Mouse (Mus musculus): ENCODE data around the gene Tpsb2. TPM values are rescaled to one million over a fixed set of nuclear protein-coding genes. Genes with fewer than 3 reads are reported as not detected.

Gene Tpsb2
- polyA plus RNA-seq, 1 experiment from 2014 or later, result 1.4 TPM

Other genes with a start within 250 kb of the Tpsb2 start
- gene Ptx4, start 245.5 kb upstream of the Tpsb2 start, polyA plus RNA-seq (2014; fragmentation: Nextera tagmentation; extraction: Ambion mirVana), result 0.16 and 0.28 TPM in 2 replicates
- 19.7 and 20.4 TPM in 2 replicates for gene Clcn7, start 232.9 kb upstream of the Tpsb2 start, polyA plus RNA-seq (2014; fragmentation: Nextera tagmentation; extraction: Ambion mirVana)
- 0.41 and 0.43 TPM in 2 replicates for gene Ccdc154, start 203.8 kb upstream of the Tpsb2 start, polyA plus RNA-seq (2014; fragmentation: Nextera tagmentation; extraction: Ambion mirVana)
- gene Gm38655, start 190.8 kb upstream of the Tpsb2 start, polyA plus RNA-seq (2014; fragmentation: Nextera tagmentation; extraction: Ambion mirVana), result 3.3 and 4.2 TPM in 2 replicates
- 31.5 and 32.4 TPM in 2 replicates for gene BC003965, start 181.8 kb upstream of the Tpsb2 start, polyA plus RNA-seq (2014; fragmentation: Nextera tagmentation; extraction: Ambion mirVana)
- gene Unkl, start 177.9 kb upstream of the Tpsb2 start, polyA plus RNA-seq (2014; fragmentation: Nextera tagmentation; extraction: Ambion mirVana), result 5.7 and 6.8 TPM in 2 replicates
- gene Gnptg, start 126.2 kb upstream of the Tpsb2 start, polyA plus RNA-seq (2014; fragmentation: Nextera tagmentation; extraction: Ambion mirVana), result 44.3 and 44.4 TPM in 2 replicates
- 41.1 and 42.4 TPM in 2 replicates for gene Tsr3, start 126.1 kb upstream of the Tpsb2 start, polyA plus RNA-seq (2014; fragmentation: Nextera tagmentation; extraction: Ambion mirVana)
- 2.3 and 3.9 TPM in 2 replicates for gene Baiap3, start 109.9 kb upstream of the Tpsb2 start, polyA plus RNA-seq (2014; fragmentation: Nextera tagmentation; extraction: Ambion mirVana)
- gene Ube2i, start 91.7 kb upstream of the Tpsb2 start, polyA plus RNA-seq (2014; fragmentation: Nextera tagmentation; extraction: Ambion mirVana), result 592 and 600 TPM in 2 replicates
- 0.33 and 0.35 TPM in 2 replicates for gene Prss34, start 67.9 kb upstream of the Tpsb2 start, polyA plus RNA-seq (2014; fragmentation: Nextera tagmentation; extraction: Ambion mirVana)
- not detected in 2 replicates for gene Prss28, start 57.7 kb upstream of the Tpsb2 start, polyA plus RNA-seq (2014; fragmentation: Nextera tagmentation; extraction: Ambion mirVana)
- gene Prss29, start 47.7 kb upstream of the Tpsb2 start, polyA plus RNA-seq (2014; fragmentation: Nextera tagmentation; extraction: Ambion mirVana), result not detected in 2 replicates
- gene Tpsab1, start 20.7 kb upstream of the Tpsb2 start, polyA plus RNA-seq (2014; fragmentation: Nextera tagmentation; extraction: Ambion mirVana), result not detected in 2 replicates
- 0.69 and 0.98 TPM in 2 replicates for gene Tpsg1, start 3.0 kb downstream of the Tpsb2 start, polyA plus RNA-seq (2014; fragmentation: Nextera tagmentation; extraction: Ambion mirVana)
- 6.1 and 6.6 TPM in 2 replicates for gene Cacna1h, start 67.5 kb downstream of the Tpsb2 start, polyA plus RNA-seq (2014; fragmentation: Nextera tagmentation; extraction: Ambion mirVana)
- gene Tekt4, start 88.3 kb downstream of the Tpsb2 start, polyA plus RNA-seq (2014; fragmentation: Nextera tagmentation; extraction: Ambion mirVana), result not detected in 2 replicates
- gene Sstr5, start 131.0 kb downstream of the Tpsb2 start, polyA plus RNA-seq (2014; fragmentation: Nextera tagmentation; extraction: Ambion mirVana), result 0.25 TPM in 1 of 2 replicates, not detected in the other
- gene Sox8, start 204.4 kb downstream of the Tpsb2 start, polyA plus RNA-seq (2014; fragmentation: Nextera tagmentation; extraction: Ambion mirVana), result 7.1 and 8.0 TPM in 2 replicates
- 29.0 and 30.1 TPM in 2 replicates for gene Lmf1, start 212.8 kb downstream of the Tpsb2 start, polyA plus RNA-seq (2014; fragmentation: Nextera tagmentation; extraction: Ambion mirVana)